Mouse (Mus musculus): ENCODE measurements around the gene Tal1. TPM values are rescaled to one million over a fixed set of nuclear protein-coding genes. Genes with fewer than 3 reads are reported as not detected.

Gene Tal1
- polyA plus RNA-seq, 1 experiment from 2014 or later: 1.0 TPM

Other genes starting within 250 kb of the Tal1 start
- not detected in 2 replicates for gene Gm12830, start 234.7 kb upstream of the Tal1 start, polyA plus RNA-seq (2015; fragmentation: Nextera tagmentation; extraction: Ambion mirVana)
- 0.60 and 0.96 TPM in 2 replicates for gene Foxd2, start 147.6 kb upstream of the Tal1 start, polyA plus RNA-seq (2015; fragmentation: Nextera tagmentation; extraction: Ambion mirVana)
- not detected in 2 replicates for gene Foxe3, start 130.4 kb upstream of the Tal1 start, polyA plus RNA-seq (2015; fragmentation: Nextera tagmentation; extraction: Ambion mirVana)
- gene Cmpk1, start 69.2 kb upstream of the Tal1 start, polyA plus RNA-seq (2015; fragmentation: Nextera tagmentation; extraction: Ambion mirVana): 125 and 130 TPM in 2 replicates
- gene Stil, start 56.3 kb upstream of the Tal1 start, polyA plus RNA-seq (2015; fragmentation: Nextera tagmentation; extraction: Ambion mirVana): 7.6 and 9.3 TPM in 2 replicates
- gene Pdzk1ip1, start 32.3 kb downstream of the Tal1 start, polyA plus RNA-seq (2015; fragmentation: Nextera tagmentation; extraction: Ambion mirVana): 94.4 and 100 TPM in 2 replicates
- gene Cyp4x1, start 77.9 kb downstream of the Tal1 start, polyA plus RNA-seq (2015; fragmentation: Nextera tagmentation; extraction: Ambion mirVana): not detected in 2 replicates
- gene Cyp4a29, start 185.7 kb downstream of the Tal1 start, polyA plus RNA-seq (2015; fragmentation: Nextera tagmentation; extraction: Ambion mirVana): 0.22 TPM in 1 of 2 replicates, not detected in the other
- gene Cyp4a12a, start 242.6 kb downstream of the Tal1 start, polyA plus RNA-seq (2015; fragmentation: Nextera tagmentation; extraction: Ambion mirVana): not detected in 2 replicates

Measured in limb, embryonic 15.5 days (tissue).